Mouse (Mus musculus): ENCODE results near the gene Serpinb9.
"Not testable (repeated sequence)": the region's sequence is repeated elsewhere in the genome, so short reads cannot be mapped to it uniquely, and the experiment has no call there.

Serpinb9 gene

GRCm38 (mm10) chr13:33003523-33004413, 718 bp downstream of the Serpinb9 start:
- no peak for DNase-seq (ENCODE audit: low read depth, low spot score)

GRCm38 (mm10) chr13:33004414-33005105, 1.5 kb downstream of the Serpinb9 start:
- DNase-seq (ENCODE audit: low read depth, low spot score), result peak; percentile 68

- no peak for DNase-seq (ENCODE audit: low read depth, low spot score)
Observed at GRCm38 (mm10) chr13:33005501-33006075, 2.5 kb downstream of the Serpinb9 start.

GRCm38 (mm10) chr13:33006555-33006954, 3.5 kb downstream of the Serpinb9 start:
- DNase-seq (ENCODE audit: low read depth, low spot score), result no peak

GRCm38 (mm10) chr13:33012395-33012794, 9.3 kb downstream of the Serpinb9 start:
- no peak for DNase-seq (ENCODE audit: low read depth, low spot score)

- no peak for DNase-seq (ENCODE audit: low read depth, low spot score)
Observed at GRCm38 (mm10) chr13:33013271-33013670, 10.2 kb downstream of the Serpinb9 start.

- DNase-seq (ENCODE audit: low read depth, low spot score), result no peak
Observed at GRCm38 (mm10) chr13:33022371-33022770, 19.3 kb downstream of the Serpinb9 start.

GRCm38 (mm10) chr13:33026427-33027057, 23.5 kb downstream of the Serpinb9 start:
- DNase-seq (ENCODE audit: low read depth, low spot score), result no peak

- no peak for DNase-seq (ENCODE audit: low read depth, low spot score)
Observed at GRCm38 (mm10) chr13:33027244-33027643, 24.2 kb downstream of the Serpinb9 start, which contains the start of gene Serpinb9b. Serpinb9b (plus strand) TSS chr13:33027416.

GRCm38 (mm10) chr13:33028146-33028545, 25.1 kb downstream of the Serpinb9 start:
- no peak for DNase-seq (ENCODE audit: low read depth, low spot score)

GRCm38 (mm10) chr13:33028550-33028949, 25.5 kb downstream of the Serpinb9 start:
- DNase-seq (ENCODE audit: low read depth, low spot score), result no peak

GRCm38 (mm10) chr13:33029478-33029877, 26.4 kb downstream of the Serpinb9 start:
- DNase-seq (ENCODE audit: low read depth, low spot score), result not testable (repeated sequence)

GRCm38 (mm10) chr13:33030281-33030680, 27.2 kb downstream of the Serpinb9 start:
- DNase-seq (ENCODE audit: low read depth, low spot score), result no peak

GRCm38 (mm10) chr13:33035506-33035905, 32.5 kb downstream of the Serpinb9 start:
- no peak for DNase-seq (ENCODE audit: low read depth, low spot score)

- no peak for DNase-seq (ENCODE audit: low read depth, low spot score)
Observed at GRCm38 (mm10) chr13:33043542-33043941, 40.5 kb downstream of the Serpinb9 start.

GRCm38 (mm10) chr13:33047234-33047633, 44.2 kb downstream of the Serpinb9 start:
- no peak for DNase-seq (ENCODE audit: low read depth, low spot score)

GRCm38 (mm10) chr13:33048187-33048586, 45.1 kb downstream of the Serpinb9 start:
- no peak for DNase-seq (ENCODE audit: low read depth, low spot score)

GRCm38 (mm10) chr13:33051697-33052096, 48.6 kb downstream of the Serpinb9 start:
- no peak for DNase-seq (ENCODE audit: low read depth, low spot score)

- DNase-seq (ENCODE audit: low read depth, low spot score), result no peak
Observed at GRCm38 (mm10) chr13:33063048-33063447, 60.0 kb downstream of the Serpinb9 start.
